Mouse (Mus musculus): Measurements from ENCODE around the gene Unc13d. TPM values are rescaled to one million over a fixed set of nuclear protein-coding genes. Genes with fewer than 3 reads are reported as not detected.

The Unc13d gene
- polyA plus RNA-seq, 1 experiment, result 5.7 TPM

DNA sequence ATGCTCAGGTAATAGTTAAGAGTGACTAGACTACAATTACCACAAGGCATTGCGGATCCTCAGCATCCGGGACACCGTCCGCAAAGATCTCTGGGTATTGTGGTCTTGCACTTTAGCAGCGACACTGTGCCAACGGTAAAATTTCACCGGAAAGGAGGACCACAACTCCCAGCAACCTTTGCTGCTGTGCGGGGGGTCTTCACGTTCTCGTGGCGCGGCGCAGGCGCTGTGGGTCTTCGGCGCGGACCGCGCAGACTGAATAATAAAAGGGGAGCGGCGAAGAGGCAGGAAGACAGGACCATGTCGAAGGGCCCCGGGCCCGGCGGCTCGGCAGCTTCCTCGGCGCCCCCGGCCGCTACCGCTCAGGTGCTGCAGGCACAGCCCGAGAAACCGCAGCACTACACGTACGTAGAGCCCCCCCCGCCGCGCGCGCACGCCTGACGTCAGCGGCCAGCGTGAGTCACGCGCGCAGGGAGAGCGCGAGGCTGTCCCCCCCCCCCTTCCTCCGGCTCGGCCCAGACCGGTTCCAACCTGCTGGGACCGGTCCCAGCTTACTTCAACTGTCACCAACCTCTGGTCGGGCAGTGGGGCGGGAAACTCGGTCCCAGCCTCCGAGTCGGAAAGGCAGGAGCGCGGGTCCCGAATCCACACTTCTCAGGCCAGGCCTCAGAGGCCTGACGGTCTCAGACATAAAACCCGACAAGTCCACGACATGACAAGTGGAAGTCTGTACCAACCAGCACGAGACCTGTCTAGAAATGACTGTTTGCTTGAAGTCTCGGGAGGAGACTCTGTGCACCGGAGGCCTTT lies 47.5 kb downstream of the Unc13d start, which contains the start of gene Unk:
Gene Unk (plus strand): TSS at position 235 of the 810 bp plus-strand sequence.
- Histone ChIP-seq H3K36me3 (ENCODE audit: control insufficient read depth, insufficient read depth, low read length, poor library complexity, severe bottlenecking) (peaks cover 12% of the 10 kb centered on the region), H3K9ac (ENCODE audit: low read depth, poor library complexity, severe bottlenecking) (peak within 1 kb of the TSS; percentile 86), H3K27me3 (ENCODE audit: control insufficient read depth, insufficient read depth, low read length, poor library complexity, severe bottlenecking) (no peaks in the 10 kb centered on the region), H3K4me1 (ENCODE audit: control insufficient read depth, insufficient read depth, low read length) (no peaks in the 10 kb centered on the region), H3K4me3 (ENCODE audit: low read depth, low read length) (peak within 1 kb of the TSS; percentile 90), H3K27ac (ENCODE audit: insufficient read depth, low read length) (peak within 1 kb of the TSS; percentile 60), H3K9me3 (replicated peaks; ENCODE audit: control insufficient read depth, insufficient read depth, low read length, poor library complexity, severe bottlenecking) (peaks cover 16% of the 10 kb centered on the region)
- TF ChIP-seq POLR2A (IDR thresholded peaks at IDR 0.05; ENCODE audit: insufficient read depth, low read length) (peak; percentile 18), EP300 (IDR thresholded peaks at IDR 0.05; ENCODE audit: insufficient read depth, low read depth, low read length) (peak; percentile 92), CTCF (IDR thresholded peaks at IDR 0.05; ENCODE audit: low read depth, low read length) (no peak)

- Histone ChIP-seq H3K27me3 (ENCODE audit: control insufficient read depth, insufficient read depth, low read length, poor library complexity, severe bottlenecking) (no peaks in the 10 kb centered on the region), H3K36me3 (ENCODE audit: control insufficient read depth, insufficient read depth, low read length, poor library complexity, severe bottlenecking) (peaks cover 7% of the 10 kb centered on the region; the same call in 1 of the 2 replicates), H3K4me1 (ENCODE audit: control insufficient read depth, insufficient read depth, low read length) (no peaks in the 10 kb centered on the region), H3K9ac (ENCODE audit: low read depth, poor library complexity, severe bottlenecking) (peak overlapping the region; percentile 51; the same call in 1 of the 2 replicates), H3K4me3 (ENCODE audit: low read depth, low read length) (peak overlapping the region; percentile 90), H3K9me3 (replicated peaks; ENCODE audit: control insufficient read depth, insufficient read depth, low read length, poor library complexity, severe bottlenecking) (peaks cover 8% of the 10 kb centered on the region), H3K27ac (ENCODE audit: insufficient read depth, low read length) (peak overlapping the region; percentile 43; the same call in 1 of the 2 replicates)
- TF ChIP-seq EP300 (IDR thresholded peaks at IDR 0.05; ENCODE audit: insufficient read depth, low read depth, low read length) (no peak), CTCF (IDR thresholded peaks at IDR 0.05; ENCODE audit: low read depth, low read length) (no peak), POLR2A (IDR thresholded peaks at IDR 0.05; ENCODE audit: insufficient read depth, low read length) (no peak)
These were observed 48.5 kb downstream of the Unc13d start for GRCm38 (mm10) chr11:116029086-116029865.

- TF ChIP-seq POLR2A (IDR thresholded peaks at IDR 0.05; ENCODE audit: insufficient read depth, low read length) (no peak), EP300 (IDR thresholded peaks at IDR 0.05; ENCODE audit: insufficient read depth, low read depth, low read length) (no peak), CTCF (IDR thresholded peaks at IDR 0.05; ENCODE audit: low read depth, low read length) (no peak)
- peaks cover under 1% of the 10 kb centered on the region; the same call in 1 of the 2 replicates for H3K9me3 ChIP-seq (replicated peaks; ENCODE audit: control insufficient read depth, insufficient read depth, low read length, poor library complexity, severe bottlenecking)
- H3K9ac ChIP-seq (ENCODE audit: low read depth, poor library complexity, severe bottlenecking), result peak overlapping the region; percentile 45; the same call in 1 of the 2 replicates
- H3K27me3 ChIP-seq (ENCODE audit: control insufficient read depth, insufficient read depth, low read length, poor library complexity, severe bottlenecking), result no peaks in the 10 kb centered on the region
- peaks cover 9% of the 10 kb centered on the region for H3K36me3 ChIP-seq (ENCODE audit: control insufficient read depth, insufficient read depth, low read length, poor library complexity, severe bottlenecking)
- no peaks in the 10 kb centered on the region for H3K4me1 ChIP-seq (ENCODE audit: control insufficient read depth, insufficient read depth, low read length)
- H3K27ac ChIP-seq (ENCODE audit: insufficient read depth, low read length), result peak overlapping the region; percentile 72
- H3K4me3 ChIP-seq (ENCODE audit: low read depth, low read length), result no peak overlapping the region
These were observed 49.4 kb downstream of the Unc13d start for GRCm38 (mm10) chr11:116028177-116028865.

DNA sequence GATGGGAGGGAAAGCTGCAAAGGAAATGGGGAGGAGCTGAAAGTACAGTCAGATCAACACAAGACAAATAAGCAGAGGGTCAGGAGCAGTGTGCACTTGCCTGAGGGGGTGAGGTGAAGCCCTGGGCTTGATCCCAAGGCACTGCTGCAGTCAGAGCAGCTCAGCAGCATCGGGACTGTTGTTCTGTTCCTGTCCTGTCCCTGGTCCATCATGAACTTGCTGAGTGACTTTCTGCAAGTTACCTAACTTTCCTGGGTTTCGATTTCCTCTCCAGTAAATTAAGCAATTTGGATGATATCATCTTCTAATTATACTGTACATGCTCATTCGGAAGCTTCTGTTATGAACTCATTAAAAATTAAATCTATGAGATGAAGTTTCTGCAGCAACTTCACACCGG lies 50.0 kb downstream of the Unc13d start, which contains the start of gene H3f3b:
Gene H3f3b (minus strand): TSS at position 207 of the 400 bp plus-strand sequence.
- peak within 1 kb of the TSS; percentile 72 for H3K27ac ChIP-seq (ENCODE audit: insufficient read depth, low read length)
- 0 out of 2 replicates have a peak, but pooled peaks have one; percentile 34 for TF ChIP-seq EP300 (IDR thresholded peaks at IDR 0.05; ENCODE audit: insufficient read depth, low read depth, low read length)
- TF ChIP-seq POLR2A (IDR thresholded peaks at IDR 0.05; ENCODE audit: insufficient read depth, low read length), result no peak
- no peak for TF ChIP-seq CTCF (IDR thresholded peaks at IDR 0.05; ENCODE audit: low read depth, low read length)
- peak within 1 kb of the TSS; percentile 45; the same call in 1 of the 2 replicates for H3K9ac ChIP-seq (ENCODE audit: low read depth, poor library complexity, severe bottlenecking)
- H3K9me3 ChIP-seq (replicated peaks; ENCODE audit: control insufficient read depth, insufficient read depth, low read length, poor library complexity, severe bottlenecking), result no peaks in the 10 kb centered on the region
- H3K4me1 ChIP-seq (ENCODE audit: control insufficient read depth, insufficient read depth, low read length), result no peaks in the 10 kb centered on the region
- peaks cover 6% of the 10 kb centered on the region for H3K36me3 ChIP-seq (ENCODE audit: control insufficient read depth, insufficient read depth, low read length, poor library complexity, severe bottlenecking)
- H3K4me3 ChIP-seq (ENCODE audit: low read depth, low read length), result no peak within 1 kb of the TSS
- H3K27me3 ChIP-seq (ENCODE audit: control insufficient read depth, insufficient read depth, low read length, poor library complexity, severe bottlenecking), result no peaks in the 10 kb centered on the region

DNA sequence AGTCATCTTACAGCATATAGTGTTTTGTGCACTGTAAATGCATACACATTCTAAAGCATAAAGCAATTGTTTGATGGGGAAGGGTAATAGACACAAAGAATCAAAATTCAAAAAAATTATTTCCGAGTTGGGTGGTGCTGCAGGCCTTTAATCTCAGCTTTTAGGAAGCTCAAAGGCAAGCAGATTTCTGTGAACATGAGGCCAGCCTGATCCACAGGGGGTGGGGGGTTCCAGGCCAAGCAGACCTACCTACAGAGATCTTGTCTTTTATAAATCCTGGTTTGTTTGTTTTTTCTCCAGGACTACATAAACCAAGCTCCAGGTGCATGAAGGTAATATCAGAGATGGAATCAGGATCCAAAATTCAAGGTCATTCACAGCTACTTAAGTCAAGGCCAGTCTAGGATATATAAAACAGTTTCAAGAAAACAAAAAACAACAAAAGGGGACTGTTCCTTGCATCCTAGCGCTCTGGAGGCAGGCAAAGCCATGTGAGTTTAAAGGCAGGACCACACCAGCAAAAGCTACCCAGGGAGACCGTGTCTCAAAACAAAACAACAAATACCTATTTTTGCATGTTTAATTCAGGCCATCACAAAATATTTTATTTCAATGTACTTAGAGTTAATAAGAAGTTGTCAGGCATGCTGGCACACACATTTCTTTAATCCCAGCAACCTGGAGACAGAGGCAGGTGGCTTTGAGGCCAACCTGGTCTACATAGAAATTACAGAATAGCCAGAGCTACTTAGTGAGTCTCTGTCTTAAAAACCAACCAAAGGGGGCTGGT lies 52.5 kb downstream of the Unc13d start:
- Histone ChIP-seq H3K4me3 (ENCODE audit: low read depth, low read length) (no peak overlapping the region), H3K9me3 (replicated peaks; ENCODE audit: control insufficient read depth, insufficient read depth, low read length, poor library complexity, severe bottlenecking) (no peaks in the 10 kb centered on the region), H3K27ac (ENCODE audit: insufficient read depth, low read length) (no peak overlapping the region), H3K9ac (ENCODE audit: low read depth, poor library complexity, severe bottlenecking) (no peak overlapping the region), H3K36me3 (ENCODE audit: control insufficient read depth, insufficient read depth, low read length, poor library complexity, severe bottlenecking) (peaks cover 18% of the 10 kb centered on the region), H3K4me1 (ENCODE audit: control insufficient read depth, insufficient read depth, low read length) (no peaks in the 10 kb centered on the region), H3K27me3 (ENCODE audit: control insufficient read depth, insufficient read depth, low read length, poor library complexity, severe bottlenecking) (no peaks in the 10 kb centered on the region)
- TF ChIP-seq POLR2A (IDR thresholded peaks at IDR 0.05; ENCODE audit: insufficient read depth, low read length), result no peak
- no peak for TF ChIP-seq CTCF (IDR thresholded peaks at IDR 0.05; ENCODE audit: low read depth, low read length)
- TF ChIP-seq EP300 (IDR thresholded peaks at IDR 0.05; ENCODE audit: insufficient read depth, low read depth, low read length), result no peak

Measured in ES-Bruce4 (cell line).